Mouse (Mus musculus): ENCODE measurements around the gene Abhd6.

DNA sequence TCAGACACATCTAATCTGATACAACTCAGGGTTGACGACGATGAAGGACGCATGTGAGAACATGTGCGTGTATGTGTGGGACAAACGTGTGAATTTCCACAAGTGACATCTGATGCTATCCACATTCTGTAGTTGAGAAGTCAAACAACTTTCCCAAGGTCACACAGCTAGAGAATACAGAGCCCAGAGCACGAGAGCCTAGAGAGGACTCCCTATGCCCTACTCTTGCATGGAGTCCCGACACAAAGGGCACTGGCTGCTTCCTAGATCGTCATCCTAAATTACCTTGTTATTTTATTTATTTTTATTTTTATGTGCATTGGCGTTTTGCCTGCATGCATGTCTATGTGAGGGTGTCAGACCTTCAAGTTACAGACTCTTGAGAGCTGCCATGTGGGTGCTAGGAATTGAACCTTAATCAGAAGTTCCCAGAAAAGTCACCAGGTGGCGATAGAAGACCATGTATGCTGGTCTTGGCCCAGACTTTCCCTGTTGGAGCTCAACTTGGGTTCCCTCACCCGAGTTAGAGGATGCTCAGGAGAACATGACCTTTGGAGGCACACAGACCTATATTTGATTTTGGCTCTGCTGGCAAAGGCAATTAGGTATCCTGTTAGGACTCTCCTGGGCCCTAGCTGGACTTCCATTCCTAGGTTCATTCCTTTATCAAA lies 38.3 kb upstream of the Abhd6 start:
- TF ChIP-seq CTCF (IDR thresholded peaks at IDR 0.05; ENCODE audit: insufficient read depth, low read length) (peak; percentile 75), POLR2A (IDR thresholded peaks at IDR 0.05; ENCODE audit: borderline replicate concordance, extremely low read depth, low read depth, low read length) (no peak)

All from lung, adult 2 months (tissue).